Mouse (Mus musculus) limb, embryonic 14.5 days (tissue): ENCODE results near the gene Chst14. TPM values are rescaled to one million over a fixed set of nuclear protein-coding genes. Genes with fewer than 3 reads are reported as not detected.
A peak's percentile ranks its signal among the peaks of the same experiment; 100 is the strongest.

Experiments used
- ATAC-seq: fragments of 200-750 bp; cut with Nextera tagmentation; 2 replicates; pipeline ENCODE4 v1.8.0; 2017; ENCODE audit warnings: low read depth, moderate number of reproducible peaks, moderate TSS enrichment; ENCODE audit not compliant: low FRiP score
- DNase-seq: peaks from one replicate; pipeline ENCODE4 v3.0.0-alpha.2; 2015; ENCODE audit warnings: low spot score
- H3K27ac ChIP-seq: fragments of 300-500 bp; sonication (generic); replicated peaks from 2 replicates; pipeline ENCODE4 v1.5.1; 2014; ENCODE audit warnings: low read depth, mild to moderate bottlenecking, low read length, moderate library complexity, mixed read lengths
- H3K27me3 ChIP-seq: fragments of 300-500 bp; sonication (generic); 2 replicates; pipeline ENCODE4 v1.6.1; 2014; ENCODE audit warnings: low read length, mixed read lengths; ENCODE audit not compliant: control insufficient read depth, insufficient read depth
- H3K36me3 ChIP-seq: fragments of 300-500 bp; sonication (generic); 2 replicates; pipeline ENCODE4 v1.6.1; 2014; ENCODE audit warnings: mild to moderate bottlenecking, low read length, moderate library complexity, mixed read lengths; ENCODE audit not compliant: control insufficient read depth, insufficient read depth
- H3K4me1 ChIP-seq: fragments of 300-500 bp; sonication (generic); 2 replicates; pipeline ENCODE4 v1.6.1; 2014; ENCODE audit warnings: antibody characterized with exemption, low read length, mixed read lengths; ENCODE audit not compliant: control insufficient read depth, insufficient read depth
- H3K4me2 ChIP-seq: fragments of 300-500 bp; sonication (generic); replicated peaks from 2 replicates; pipeline ENCODE4 v1.6.1; 2014; ENCODE audit warnings: low read depth, mild to moderate bottlenecking, low read length, moderate library complexity; ENCODE audit not compliant: severe bottlenecking
- H3K4me3 ChIP-seq: fragments of 300-500 bp; sonication (generic); replicated peaks from 2 replicates; pipeline ENCODE4 v1.5.1; 2014; ENCODE audit warnings: low read length
- H3K9ac ChIP-seq: fragments of 300-500 bp; sonication (generic); 2 replicates; pipeline ENCODE4 v1.6.1; 2014; ENCODE audit warnings: mild to moderate bottlenecking, low read depth, low read length, moderate library complexity; ENCODE audit not compliant: severe bottlenecking
- H3K9me3 ChIP-seq: fragments of 300-500 bp; sonication (generic); 2 replicates; pipeline ENCODE4 v1.6.1; 2016; ENCODE audit warnings: low read length; ENCODE audit not compliant: control insufficient read depth
- POLR2A ChIP-seq: fragments of 200-500 bp; IDR thresholded peaks from 2 replicates; pipeline ENCODE4 v1.8.0; 2012; ENCODE audit warnings: inconsistent platforms, mild to moderate bottlenecking, moderate library complexity, borderline replicate concordance; ENCODE audit not compliant: insufficient read depth, insufficient read length; ENCODE audit errors: extremely low read depth
- WGBS: fragments of 180-500 bp; shearing (Covaris S2); extraction: QIAGEN DNeasy Blood & Tissue Kit; methylation state at CpG from one replicate; pipeline ENCODE4 v1.1.7; 2014; 5-methylcytosine and 5-hydroxymethylcytosine counted together
- polyA plus RNA-seq, 2 experiments: library from polyadenylated mRNA; depleted of rRNA in 1 of 2; stranded (reverse) in 1 of 2; unstranded in 1 of 2; fragments of >200 nt; fragmentation: Nextera tagmentation in 1 of 2; extraction: Ambion mirVana in 1 of 2; gene quantifications; 2 replicates each; pipeline versions ENCODE4 v1.2.1 to v1.2.3; 2012 to 2014

Gene Chst14
- polyA plus RNA-seq (2012; rRNA removed) (59.5 and 73.9 TPM in 2 replicates), polyA plus RNA-seq (2014; fragmentation: Nextera tagmentation; extraction: Ambion mirVana) (56.6 and 65.3 TPM in 2 replicates)

GRCm38 (mm10) chr2:118926361-118926997 lies at the start of gene Chst14:
TSS of gene Chst14 (plus strand) at chr2:118926496.
- Histone ChIP-seq H3K36me3 (peaks cover 12% of the 10 kb centered on the region), H3K4me3 (peak within 1 kb of the TSS; percentile 87), H3K27me3 (no peaks in the 10 kb centered on the region), H3K27ac (peak within 1 kb of the TSS; percentile 58), H3K9me3 (no peaks in the 10 kb centered on the region), H3K4me2 (peak within 1 kb of the TSS; percentile 93), H3K9ac (peak within 1 kb of the TSS; percentile 84), H3K4me1 (peaks cover 12% of the 10 kb centered on the region)
- TF ChIP-seq POLR2A: 0 out of 2 replicates have a peak, but pooled peaks have one; percentile 71
- ATAC-seq (peak; percentile 92), DNase-seq (peak; percentile 79)
- under 1% methylated on average over 36 of the region's 47 CpGs for WGBS

- H3K27me3 ChIP-seq: no peaks in the 10 kb centered on the region; the same call in 1 of the 2 replicates
- peaks cover 28% of the 10 kb centered on the region for H3K36me3 ChIP-seq
- 79% methylated on average over 4 of the region's 4 CpGs for WGBS
- TF ChIP-seq POLR2A: no peak
- H3K4me2 ChIP-seq: no peak overlapping the region
- H3K4me1 ChIP-seq: 0 out of 2 replicates have a peak, but pooled peaks cover 3% of the 10 kb centered on the region
- DNase-seq (no peak), ATAC-seq (no peak)
- no peak overlapping the region for H3K9ac ChIP-seq
- H3K9me3 ChIP-seq: no peaks in the 10 kb centered on the region
- H3K27ac ChIP-seq: no peak overlapping the region
- no peak overlapping the region for H3K4me3 ChIP-seq
Observed at GRCm38 (mm10) chr2:118881019-118881418, 45.3 kb upstream of the Chst14 start.

GRCm38 (mm10) chr2:118881956-118882355 lies 44.3 kb upstream of the Chst14 start:
- WGBS: 77% methylated on average over 5 of the region's 5 CpGs
- Histone ChIP-seq H3K27ac (no peak overlapping the region), H3K9ac (no peak overlapping the region), H3K27me3 (no peaks in the 10 kb centered on the region; the same call in 1 of the 2 replicates), H3K9me3 (no peaks in the 10 kb centered on the region), H3K4me1 (0 out of 2 replicates have a peak, but pooled peaks cover 3% of the 10 kb centered on the region), H3K36me3 (peaks cover 20% of the 10 kb centered on the region), H3K4me3 (no peak overlapping the region), H3K4me2 (no peak overlapping the region)
- DNase-seq (no peak), ATAC-seq (no peak)
- TF ChIP-seq POLR2A: no peak

- Histone ChIP-seq H3K36me3 (peaks cover 11% of the 10 kb centered on the region), H3K9ac (peak overlapping the region; percentile 29), H3K9me3 (no peaks in the 10 kb centered on the region), H3K27me3 (no peaks in the 10 kb centered on the region; the same call in 1 of the 2 replicates), H3K4me3 (peak overlapping the region; percentile 32), H3K27ac (no peak overlapping the region), H3K4me1 (0 out of 2 replicates have a peak, but pooled peaks cover 3% of the 10 kb centered on the region), H3K4me2 (peak overlapping the region; percentile 59)
- no peak for TF ChIP-seq POLR2A
- ATAC-seq: peak; percentile 74
- WGBS: 3% methylated on average over 32 of the region's 32 CpGs
- DNase-seq: peak; percentile 77
Observed at GRCm38 (mm10) chr2:118882840-118883679, 43.2 kb upstream of the Chst14 start.

GRCm38 (mm10) chr2:118887440-118887839 lies 38.9 kb upstream of the Chst14 start:
- no peaks in the 10 kb centered on the region for H3K36me3 ChIP-seq
- no peak overlapping the region for H3K4me3 ChIP-seq
- 62% methylated on average over 13 of the region's 13 CpGs for WGBS
- H3K4me2 ChIP-seq: no peak overlapping the region
- DNase-seq: no peak
- H3K27ac ChIP-seq: no peak overlapping the region
- no peak overlapping the region for H3K9ac ChIP-seq
- no peak for TF ChIP-seq POLR2A
- ATAC-seq: no peak
- no peaks in the 10 kb centered on the region for H3K9me3 ChIP-seq
- no peaks in the 10 kb centered on the region; the same call in 1 of the 2 replicates for H3K27me3 ChIP-seq
- H3K4me1 ChIP-seq: 0 out of 2 replicates have a peak, but pooled peaks cover 3% of the 10 kb centered on the region
